ENCODE assay signal across 19 mouse cellular contexts in genomic region chr16:52229930-52230329, GRCm38 (mm10).
DNase-seq lines count a peak whose midpoint lies in the region; ATAC-seq and TF ChIP-seq lines count a peak whose summit lies in the region.
"Had no signal": no experiment of that assay in that cellular context is flagged by ENCODE, and none has a peak within 500 bp of the region (broad histone marks: within the 10 kb centered on the region; RNA-seq: fewer than 3 reads in every experiment).

No protein-coding gene starts in this region.

- WGBS in lung, postnatal 0 days = 48% methylated on average over 2 of the region's 2 CpGs
- 70% methylated on average over 2 of the region's 2 CpGs for WGBS in midbrain, embryonic 11.5 days

- no peak overlapping the region for H3K9ac ChIP-seq in lung, postnatal 0 days (replicated peaks; ENCODE audit: low read depth)
- H3K9ac ChIP-seq in midbrain, embryonic 11.5 days (ENCODE audit: low read length) = no peak overlapping the region
- H3K9ac ChIP-seq: embryonic facial prominence, embryonic 15.5 days; liver, embryonic 13.5 days; lung, embryonic 15.5 days; midbrain, embryonic 15.5 days had no signal

- ATAC-seq in lung, postnatal 0 days = peak; percentile 64
- ATAC-seq in midbrain, embryonic 11.5 days (ENCODE audit: low FRiP score) = no peak
- ATAC-seq: midbrain, embryonic 15.5 days had no signal

- H3K4me3 ChIP-seq in lung, postnatal 0 days (ENCODE audit: low read depth, low read length) = no peak overlapping the region
- H3K4me3 ChIP-seq in midbrain, embryonic 11.5 days (ENCODE audit: low read depth, low read length) = no peak overlapping the region
- H3K4me3 ChIP-seq: embryonic facial prominence, embryonic 15.5 days; forebrain, embryonic 10.5 days; heart, adult 2 months; hindbrain, embryonic 10.5 days; liver, embryonic 13.5 days; lung, embryonic 15.5 days; midbrain, embryonic 15.5 days had no signal

- TF ChIP-seq CTCF in lung, postnatal 0 days (IDR thresholded peaks at IDR 0.05) = no peak

- no peak overlapping the region for H3K27ac ChIP-seq in lung, postnatal 0 days (ENCODE audit: low read length)
- no peak overlapping the region for H3K27ac ChIP-seq in midbrain, embryonic 11.5 days (ENCODE audit: low read depth, low read length)
- H3K27ac ChIP-seq: embryonic facial prominence, embryonic 15.5 days; forebrain, embryonic 10.5 days; heart, adult 2 months; hindbrain, embryonic 10.5 days; liver, embryonic 13.5 days; lung, embryonic 15.5 days; midbrain, embryonic 15.5 days had no signal

- no peaks in the 10 kb centered on the region for H3K27me3 ChIP-seq in lung, postnatal 0 days (replicated peaks; ENCODE audit: insufficient read depth, low read length)
- H3K27me3 ChIP-seq in midbrain, embryonic 11.5 days (ENCODE audit: control insufficient read depth, insufficient read depth, low read length) = no peaks in the 10 kb centered on the region
- H3K27me3 ChIP-seq: embryonic facial prominence, embryonic 15.5 days; liver, embryonic 13.5 days; lung, embryonic 15.5 days; midbrain, embryonic 15.5 days had no signal

- H3K36me3 ChIP-seq in lung, postnatal 0 days (ENCODE audit: insufficient read depth, low read length) = no peaks in the 10 kb centered on the region
- no peaks in the 10 kb centered on the region for H3K36me3 ChIP-seq in midbrain, embryonic 11.5 days (ENCODE audit: control insufficient read depth, insufficient read depth, low read length)
- H3K36me3 ChIP-seq: embryonic facial prominence, embryonic 15.5 days; forebrain, embryonic 10.5 days; hindbrain, embryonic 10.5 days; liver, embryonic 13.5 days; lung, embryonic 15.5 days; midbrain, embryonic 15.5 days had no signal

- no peaks in the 10 kb centered on the region for H3K9me3 ChIP-seq in lung, postnatal 0 days (ENCODE audit: low read length)
- no peaks in the 10 kb centered on the region for H3K9me3 ChIP-seq in midbrain, embryonic 11.5 days (ENCODE audit: control insufficient read depth, low read length)
- H3K9me3 ChIP-seq: embryonic facial prominence, embryonic 15.5 days; forebrain, embryonic 10.5 days; hindbrain, embryonic 10.5 days; liver, embryonic 13.5 days; lung, embryonic 15.5 days; midbrain, embryonic 15.5 days had no signal

- DNase-seq in frontal cortex, adult 2 months (ENCODE audit: extremely low spot score in 1 of 2, low spot score in 1 of 2) = peak; percentile 28 to 58
- no peak for DNase-seq in frontal cortex, postnatal 25 days (ENCODE audit: low spot score in 2 of 2)
- peak; percentile 43 for DNase-seq in lung, postnatal 0 days (ENCODE audit: low spot score)
- no peak for DNase-seq in lung, postnatal 14 days
- DNase-seq in Muller cell, postnatal 12 days (ENCODE audit: inconsistent ontology term) = peak; percentile 52
- peak; percentile 9 to 16 for DNase-seq in left cerebral cortex, postnatal 36 days (ENCODE audit: low spot score in 2 of 2)
- DNase-seq in gastrocnemius, adult 18-20 months (ENCODE audit: low spot score) = no peak
- no peak for DNase-seq in midbrain, embryonic 11.5 days (ENCODE audit: low spot score, missing footprints)
- DNase-seq: adrenal gland, postnatal 36 days; cerebellum, adult 9-11 months; heart, adult 2 months; kidney, postnatal 4 days; liver, embryonic 13.5 days; thymus, postnatal 36 days had no signal

- no peaks in the 10 kb centered on the region for H3K4me1 ChIP-seq in lung, postnatal 0 days (ENCODE audit: insufficient read depth, low read depth, low read length)
- H3K4me1 ChIP-seq in midbrain, embryonic 11.5 days (ENCODE audit: control insufficient read depth, insufficient read depth, low read length) = no peaks in the 10 kb centered on the region
- H3K4me1 ChIP-seq: embryonic facial prominence, embryonic 15.5 days; hindbrain, embryonic 10.5 days; liver, embryonic 13.5 days; lung, embryonic 15.5 days; midbrain, embryonic 15.5 days had no signal

- H3K4me2 ChIP-seq in lung, postnatal 0 days (replicated peaks; ENCODE audit: low read depth, low read length) = no peak overlapping the region
- H3K4me2 ChIP-seq in midbrain, embryonic 11.5 days = no peak overlapping the region
- H3K4me2 ChIP-seq: embryonic facial prominence, embryonic 15.5 days; liver, embryonic 13.5 days; lung, embryonic 15.5 days; midbrain, embryonic 15.5 days had no signal

- no peak for TF ChIP-seq EP300 in lung, postnatal 0 days (IDR thresholded peaks at IDR 0.05)

- intact Hi-C loops in left cerebral cortex, postnatal 36 days (cut with DNase I) = no loop called here

Comparison
In these comparisons a context has a peak if more than half of its experiments do, and no peak if none do; other contexts are left out.
1. DNase-seq: peak in frontal cortex, adult 2 months (2 of 2), lung, postnatal 0 days (single experiment), Muller cell, postnatal 12 days (single experiment) and left cerebral cortex, postnatal 36 days (2 of 2); none in frontal cortex, postnatal 25 days (0 of 2), lung, postnatal 14 days (single experiment), gastrocnemius, adult 18-20 months (single experiment) and midbrain, embryonic 11.5 days (single experiment).